Mouse (Mus musculus) thymus, postnatal 4 days (tissue): ENCODE measurements at regions not wholly inside any gene's neighbourhood (a gene's known extent, or its start where the extent isn't known, plus 50 kb on each side); places are given as distances from the start of the nearest gene placed in this dataset.
"Not testable (repeated sequence)": the region's sequence is repeated elsewhere in the genome, so short reads cannot be mapped to it uniquely, and the experiment has no call there.

Source experiments
- DNase-seq: peaks from one replicate; pipeline ENCODE4 v3.0.0; 2021

- not testable (repeated sequence) for DNase-seq
Measured at GRCm38 (mm10) chr17:10150403-10150689, 169.3 kb downstream of the Qk start.

DNA sequence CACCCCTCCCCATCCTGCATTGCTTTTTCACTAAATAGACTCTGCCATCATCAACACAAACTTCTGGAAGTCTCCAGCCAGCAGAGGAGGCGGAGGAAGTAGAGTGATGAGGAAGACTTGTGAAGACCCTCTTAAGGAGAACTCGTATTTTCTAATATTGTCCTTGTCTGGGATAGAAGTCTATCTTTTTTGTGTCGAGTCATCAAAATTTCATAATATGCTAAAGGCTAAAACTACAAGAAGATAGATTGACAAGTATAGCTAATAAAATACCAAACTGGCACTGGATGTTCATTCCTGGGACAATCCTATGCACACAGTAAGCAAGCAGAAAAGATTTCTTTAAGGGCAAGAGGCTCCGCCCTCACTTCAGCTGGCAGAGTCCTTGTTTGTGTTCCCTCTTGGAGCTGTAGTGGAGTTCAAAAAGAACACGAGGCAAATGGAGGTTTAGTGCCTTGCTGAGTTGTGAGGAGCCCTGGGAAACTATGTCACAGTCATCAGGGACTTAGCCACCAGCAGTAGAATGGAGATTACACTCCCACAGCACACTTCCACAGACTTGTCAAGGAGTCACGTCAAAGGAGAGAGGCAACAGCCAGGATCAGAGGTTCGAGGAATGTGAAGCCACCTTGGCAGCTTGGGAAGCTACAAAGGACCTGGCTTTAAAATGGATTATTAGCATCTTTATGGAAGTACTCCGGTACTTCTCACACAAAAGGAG is 169.8 kb downstream of the Qk start:
- DNase-seq, result no peak

- no peak for DNase-seq
Measured at GRCm38 (mm10) chr17:10147106-10147505, 172.5 kb downstream of the Qk start.

- DNase-seq, result no peak
Measured at GRCm38 (mm10) chr17:10146576-10146975, 173.1 kb downstream of the Qk start.

DNA sequence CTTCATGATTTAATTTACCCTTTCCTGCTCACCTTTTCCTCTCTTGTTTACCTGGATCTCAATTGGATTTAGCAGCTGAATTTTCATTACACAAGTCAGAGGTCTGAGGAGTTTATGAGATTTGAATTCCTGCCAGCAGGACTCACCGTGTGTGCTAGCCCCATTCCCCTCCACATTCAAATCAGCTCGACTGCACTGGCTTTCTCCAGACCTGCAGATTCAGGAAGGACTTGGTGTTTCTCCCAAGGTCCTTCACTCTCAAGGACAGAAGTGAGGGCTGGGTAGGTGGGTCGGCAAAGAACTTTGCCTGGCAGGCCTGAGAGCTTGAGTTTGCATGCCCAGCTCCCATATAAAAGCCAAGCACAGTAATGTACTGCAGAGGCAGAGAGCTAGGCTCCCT is 180.8 kb downstream of the Qk start:
- DNase-seq, result no peak

DNA sequence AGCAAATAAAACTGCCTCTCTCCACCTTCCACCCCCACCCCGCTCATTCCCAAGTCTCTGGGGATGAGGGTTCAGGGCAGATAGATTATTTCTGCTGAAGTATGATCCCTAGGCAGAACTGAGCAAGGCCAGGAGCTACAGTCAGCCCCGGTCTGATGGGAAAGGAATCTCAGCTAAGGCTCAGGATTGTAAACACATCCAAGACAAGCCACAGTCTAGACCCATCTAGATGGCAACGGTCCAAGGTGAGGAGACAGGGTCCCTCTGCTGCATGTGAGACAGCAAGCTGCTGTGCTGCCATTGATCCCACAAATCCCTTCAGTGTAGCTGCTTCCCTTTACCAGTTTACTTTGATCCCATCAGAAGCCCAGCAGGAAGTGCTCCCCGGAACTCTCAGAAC is 181.3 kb downstream of the Qk start:
- DNase-seq, result no peak

GRCm38 (mm10) chr17:10135111-10135510 is 184.5 kb downstream of the Qk start:
- peak; percentile 12 for DNase-seq

DNA sequence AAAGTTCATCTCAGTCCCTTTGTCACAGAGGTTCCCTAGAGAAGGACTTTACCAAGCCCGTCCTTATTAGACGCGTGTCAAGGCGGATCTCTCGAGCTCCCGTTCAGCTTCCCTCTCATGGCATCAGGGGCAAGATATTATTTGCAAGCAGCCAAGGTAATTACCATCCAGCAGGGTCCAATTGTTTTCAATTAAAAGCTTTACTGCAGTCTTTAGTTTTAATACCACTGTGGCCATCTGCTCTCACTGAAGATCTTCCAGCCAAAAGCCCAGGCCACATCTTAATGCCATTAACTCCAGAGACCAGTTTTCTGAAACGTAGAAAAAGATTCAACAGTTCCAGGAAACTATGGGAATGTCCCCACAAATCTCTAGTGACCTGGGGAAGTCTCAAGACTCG is 191.1 kb downstream of the Qk start:
- no peak for DNase-seq

DNA sequence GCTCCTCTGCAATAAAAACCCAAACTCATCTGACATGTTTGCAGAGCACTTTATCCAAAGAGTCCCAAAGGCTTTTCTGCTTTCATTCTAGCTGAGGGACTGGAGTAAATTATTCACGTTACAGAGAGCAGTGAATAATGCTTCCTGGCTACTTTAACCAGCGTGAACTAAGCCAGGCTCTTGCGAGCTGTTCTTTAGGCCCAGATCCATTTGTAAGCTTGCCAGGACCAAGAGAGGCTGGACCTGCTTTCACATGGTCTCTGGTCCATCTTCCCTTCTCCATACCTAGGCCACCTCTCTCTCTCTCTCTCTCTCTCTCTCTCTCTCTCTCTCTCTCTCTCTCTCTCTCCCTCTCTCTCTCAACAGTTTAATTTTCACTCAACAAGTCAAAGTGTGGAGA is 197.2 kb downstream of the Qk start:
- DNase-seq, result no peak

GRCm38 (mm10) chr17:10112118-10112517 is 207.5 kb downstream of the Qk start:
- DNase-seq, result no peak

DNA sequence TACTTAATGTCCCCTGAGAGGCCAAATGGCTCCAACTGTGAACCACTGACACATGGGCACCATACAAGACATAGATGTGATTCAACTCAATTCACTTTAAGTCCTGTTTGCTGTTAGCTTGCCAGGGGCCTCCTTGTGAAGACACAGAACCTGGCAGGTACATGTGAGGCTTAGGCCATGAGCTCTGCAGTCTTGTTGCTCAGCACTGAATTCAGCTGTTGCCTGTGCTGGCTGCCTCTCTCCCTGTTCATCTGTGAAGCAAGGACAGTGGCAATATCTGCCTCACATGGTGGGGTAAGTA is 209.3 kb downstream of the Qk start:
- no peak for DNase-seq

GRCm38 (mm10) chr17:10109511-10110374 is 209.9 kb downstream of the Qk start:
- DNase-seq, result no peak

DNA sequence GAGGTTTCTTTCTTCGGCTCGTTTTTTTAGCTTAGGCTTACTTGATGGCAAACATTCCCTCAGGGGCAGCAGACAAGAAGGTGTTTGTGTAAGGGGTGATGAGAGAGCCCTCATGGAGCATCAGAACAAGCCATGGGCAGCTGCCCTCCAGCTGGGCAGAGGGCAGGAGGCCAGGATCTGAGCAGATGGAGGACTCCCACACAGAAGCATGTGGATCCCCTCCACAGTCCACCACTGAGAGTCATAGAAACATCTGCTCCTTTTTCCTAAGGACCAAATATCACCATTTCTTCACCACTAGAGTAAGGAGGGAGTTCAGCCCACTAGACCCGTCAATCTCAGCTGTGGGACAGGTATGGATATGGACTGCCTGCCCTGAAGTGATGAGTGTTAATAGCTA is 214.4 kb downstream of the Qk start:
- no peak for DNase-seq

DNA sequence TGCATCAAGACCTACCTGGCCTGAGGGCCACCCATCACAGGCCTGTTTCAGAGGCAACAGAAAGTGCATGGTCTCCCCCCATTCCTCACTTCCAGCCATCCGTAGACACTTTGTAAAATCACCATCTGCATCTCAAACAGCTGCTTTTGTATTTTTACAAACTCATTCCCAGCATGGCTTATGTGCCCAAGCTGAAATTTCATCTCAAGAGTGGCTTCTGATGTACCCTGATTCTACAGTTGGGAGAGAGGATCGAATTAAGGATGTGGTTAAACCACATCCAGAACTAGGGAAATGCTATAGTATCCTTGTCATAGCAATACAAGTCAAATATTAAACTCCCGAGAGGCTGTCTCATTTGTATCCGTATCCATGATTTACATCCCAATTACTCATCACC is 221.5 kb downstream of the Qk start:
- no peak for DNase-seq

DNA sequence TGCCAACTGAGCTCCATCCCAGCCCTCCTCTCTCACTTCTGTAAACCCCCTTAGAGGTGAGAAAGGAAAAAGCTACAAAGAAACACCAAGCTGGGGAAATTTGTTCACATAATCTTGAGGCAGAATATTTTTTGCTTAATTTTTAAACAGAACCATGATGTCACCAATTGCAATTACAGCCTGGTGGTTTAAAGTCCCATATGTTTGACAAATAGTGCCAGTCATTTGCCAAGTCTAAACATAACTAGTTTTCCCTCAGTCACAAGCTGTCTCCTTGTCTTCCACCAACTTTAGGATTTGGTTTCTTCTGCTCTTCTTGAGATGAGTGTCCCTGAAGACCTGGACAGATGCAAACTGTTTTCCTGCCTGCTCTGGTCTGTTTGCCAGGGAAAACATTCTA is 222.0 kb downstream of the Qk start:
- no peak for DNase-seq

DNA sequence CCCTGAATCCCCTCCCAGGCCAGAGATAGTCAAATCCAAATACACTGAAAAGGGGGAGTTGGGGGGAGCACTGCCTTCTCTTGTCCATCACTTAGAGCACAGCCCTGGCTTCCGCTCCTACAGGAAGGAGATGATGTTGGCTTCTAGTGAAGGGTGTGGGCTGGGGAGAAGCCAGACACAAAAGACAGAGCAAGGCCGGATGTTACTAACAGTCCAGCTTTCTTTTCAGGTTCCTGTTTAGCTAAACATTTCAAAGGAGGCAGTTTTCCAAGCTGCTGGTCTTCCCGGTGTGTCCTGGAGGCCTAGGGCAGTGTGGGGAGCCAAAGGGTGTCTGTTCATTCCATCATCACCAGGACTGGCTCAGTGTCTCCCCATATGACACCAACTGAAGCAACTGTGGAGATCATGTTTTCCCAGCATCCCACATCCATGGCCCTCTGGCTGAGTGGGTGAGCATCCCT is 223.8 kb downstream of the Qk start:
- no peak for DNase-seq

DNA sequence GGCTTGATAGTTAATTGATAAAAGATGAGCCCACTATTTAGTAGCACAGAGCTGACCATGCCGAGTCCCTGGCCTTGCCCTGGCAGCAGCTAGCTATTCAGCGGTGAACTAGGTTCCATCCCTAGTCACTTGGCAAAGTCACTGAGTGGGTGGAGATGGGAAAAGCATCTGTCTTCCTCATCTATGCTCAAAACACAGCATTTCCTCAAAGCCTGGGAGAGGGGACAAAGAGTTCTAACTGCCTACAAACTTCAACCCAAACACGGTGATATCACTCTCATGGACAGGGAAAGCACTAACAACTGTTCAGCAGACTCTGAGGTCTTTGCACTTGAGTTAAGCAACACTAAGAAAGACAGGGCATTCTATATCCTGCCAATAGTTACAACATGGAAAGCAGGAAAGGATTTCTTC is 225.5 kb downstream of the Qk start:
- DNase-seq, result no peak

DNA sequence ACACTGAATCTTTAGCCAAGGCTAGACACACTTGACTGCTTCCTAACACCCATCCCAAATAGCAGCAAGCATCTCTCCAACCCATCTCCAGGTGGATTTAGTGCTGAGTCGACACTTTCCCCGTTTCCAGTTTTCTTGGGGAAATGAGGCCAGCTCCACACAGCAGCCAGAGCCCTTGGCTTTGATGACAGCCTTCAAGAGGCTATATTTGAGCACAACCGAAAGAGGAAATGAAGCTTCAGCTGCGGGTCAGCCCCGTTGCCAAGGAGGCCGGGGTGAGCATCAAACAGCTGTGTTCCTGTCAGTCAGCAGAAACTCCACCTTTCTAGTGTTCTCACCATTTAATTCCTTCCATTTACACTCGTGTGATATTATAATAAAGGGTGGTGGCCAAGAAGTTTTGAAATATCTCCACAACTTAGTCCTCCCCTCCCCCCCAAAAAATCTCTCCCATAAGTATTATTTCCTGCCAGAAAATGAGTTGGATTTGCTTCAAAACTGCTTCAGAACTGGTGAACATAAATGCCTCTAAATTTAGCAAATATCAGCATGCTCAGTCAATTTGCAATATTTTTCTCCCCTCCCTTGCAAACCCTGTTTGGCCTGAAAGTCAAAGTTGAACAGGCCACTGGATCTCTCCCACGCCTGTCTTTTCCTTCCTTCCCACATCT is 226.1 kb downstream of the Qk start:
- peak; percentile 55 for DNase-seq

DNA sequence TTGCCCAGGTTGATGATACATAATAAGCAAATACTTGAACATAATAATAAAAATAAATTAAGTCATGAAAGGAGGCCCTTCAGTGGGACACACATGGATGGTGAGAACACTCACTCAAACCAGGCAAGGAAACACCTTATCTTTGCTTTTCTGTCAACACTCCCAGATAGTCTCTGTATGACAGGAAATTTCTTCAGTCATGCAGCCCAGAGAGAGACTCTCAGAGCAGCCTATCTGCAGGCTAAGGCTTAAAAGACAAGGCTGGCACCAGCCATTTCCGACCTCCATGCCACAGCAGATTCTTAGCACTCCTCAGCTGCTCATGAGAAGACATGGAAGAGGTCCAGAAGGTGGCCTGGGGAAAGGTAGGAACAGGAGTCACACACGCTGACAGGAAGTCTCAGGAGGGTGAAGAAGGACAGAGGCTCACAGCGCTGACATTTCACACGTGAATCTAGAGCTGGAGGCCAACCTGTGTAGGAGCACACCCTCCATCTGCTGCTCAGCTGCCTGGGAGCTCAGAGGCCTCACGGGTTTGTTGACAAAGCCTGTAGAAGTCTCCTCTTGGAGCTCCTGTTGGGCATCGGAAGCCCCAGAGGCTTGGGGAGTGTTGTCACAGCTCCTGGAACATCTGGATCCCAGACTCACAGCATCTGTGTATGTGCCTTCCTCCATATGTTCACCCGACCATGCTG is 232.3 kb downstream of the Qk start:
- DNase-seq, result no peak

DNA sequence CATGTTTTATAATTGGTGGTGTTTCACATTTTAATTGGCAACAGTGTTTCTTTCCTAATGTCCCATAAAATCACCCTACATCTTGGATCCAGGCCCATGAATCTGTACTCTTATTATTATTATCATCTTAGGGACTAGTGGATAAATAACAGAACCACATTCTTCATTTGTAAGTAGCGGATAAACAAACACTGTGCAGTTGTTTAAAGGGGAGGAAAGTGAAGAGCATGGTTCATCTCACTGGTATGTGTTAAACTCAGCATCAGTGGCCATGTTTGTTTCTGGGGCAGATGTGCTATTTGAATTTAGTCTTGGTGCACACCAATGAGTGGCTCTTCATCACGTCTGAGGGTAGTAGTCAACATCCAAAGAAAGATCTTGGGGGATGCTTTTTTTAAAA is 233.1 kb downstream of the Qk start:
- no peak for DNase-seq

DNA sequence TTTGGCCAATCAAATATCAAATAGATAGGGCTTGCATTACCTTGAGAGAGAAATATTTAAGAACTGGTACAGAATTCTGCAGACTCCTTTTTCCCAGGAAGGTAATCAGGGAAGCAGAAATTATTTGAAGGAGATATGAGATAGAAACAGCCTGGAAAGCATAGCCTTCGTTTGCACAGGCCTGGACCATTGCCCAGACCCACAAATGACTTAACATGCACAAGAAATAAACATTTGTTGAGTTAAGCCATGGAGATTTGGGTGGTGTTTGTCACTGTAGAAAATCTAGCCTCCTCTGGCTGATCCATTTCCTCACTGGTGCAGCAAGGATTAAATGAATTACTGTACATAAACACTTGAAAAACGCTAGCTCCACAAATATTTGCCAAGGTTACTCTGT is 233.5 kb downstream of the Qk start:
- DNase-seq, result no peak

DNA sequence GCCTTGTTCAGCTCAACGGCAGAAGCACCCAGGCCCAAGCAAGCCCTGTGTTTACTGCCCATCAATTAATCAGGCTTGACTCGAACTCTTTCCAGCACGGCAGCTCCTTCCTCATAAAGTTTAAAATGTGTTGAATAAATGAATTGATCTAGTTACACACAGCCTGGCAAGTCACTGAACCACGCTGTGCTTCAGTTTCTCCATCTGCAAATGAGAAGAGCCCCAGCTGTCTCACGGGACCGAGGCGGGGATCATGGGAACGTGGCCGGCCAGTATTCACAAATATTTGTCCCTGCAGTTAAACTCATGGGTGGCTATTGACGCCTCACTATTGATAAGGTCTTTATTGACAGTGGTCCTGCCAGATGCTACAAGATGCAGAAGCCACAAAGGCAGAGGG is 237.9 kb downstream of the Qk start:
- no peak for DNase-seq

DNA sequence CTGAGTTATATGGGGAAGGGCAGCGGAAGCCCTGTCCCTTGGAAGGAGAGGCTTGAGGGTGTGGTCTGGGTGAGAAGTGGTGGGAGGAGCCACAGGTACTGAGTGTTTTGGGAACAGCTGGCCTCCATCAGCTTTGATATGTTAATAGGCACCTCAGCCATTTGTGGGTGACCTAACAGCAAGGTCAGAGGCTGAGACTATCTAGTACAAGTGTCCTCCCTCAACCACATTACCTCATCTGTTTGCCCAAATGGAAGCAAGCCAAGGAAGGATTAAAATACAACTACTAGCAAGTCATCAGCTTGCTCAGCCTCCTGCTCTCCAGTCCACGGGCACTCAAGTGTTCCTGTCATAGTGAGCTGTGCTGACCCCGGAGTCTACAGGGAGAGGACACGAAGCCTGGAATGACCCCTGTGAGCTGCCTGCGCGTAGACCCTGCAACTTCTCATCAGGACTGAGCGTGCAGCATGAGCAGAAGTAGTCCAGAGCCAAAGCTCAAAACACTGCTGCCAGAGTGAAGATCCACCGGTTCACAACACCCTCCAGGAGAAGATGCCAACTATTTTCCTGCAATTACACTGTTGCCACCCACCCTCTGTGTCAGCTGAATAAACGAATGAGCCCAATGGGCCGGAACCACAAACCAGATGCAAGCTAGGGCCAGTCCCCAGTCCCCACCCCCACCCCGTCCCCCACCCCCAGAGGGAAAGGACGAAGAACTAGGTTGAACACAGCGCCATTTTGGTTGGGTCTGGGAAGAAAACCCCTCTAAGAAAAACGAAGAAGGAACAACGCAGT is 239.6 kb downstream of the Qk start:
- no peak for DNase-seq
